Mouse (Mus musculus) cerebellum, adult 18-20 months (tissue): Measurements from ENCODE around the gene Rhag.

Source experiments
- DNase-seq, 2 experiments: peaks; one replicate each; pipeline ENCODE4 v3.0.0; 2021

The Rhag gene

GRCm38 (mm10) chr17:40875568-40875967 is 64.6 kb downstream of the Rhag start:
- no peak for DNase-seq

- no peak for DNase-seq
These were observed 66.8 kb downstream of the Rhag start for GRCm38 (mm10) chr17:40877741-40878140.

GRCm38 (mm10) chr17:40879528-40879923 is 68.6 kb downstream of the Rhag start:
- DNase-seq, result no peak

GRCm38 (mm10) chr17:40879924-40880691 is 69.2 kb downstream of the Rhag start, which contains the start of gene 9130008F23Rik:
Gene 9130008F23Rik, minus strand, starts transcription at chr17:40880559.
- peak in 1 of 2 experiments; percentile 3 for DNase-seq

GRCm38 (mm10) chr17:40882172-40882571 is 71.2 kb downstream of the Rhag start:
- no peak for DNase-seq

- no peak for DNase-seq
These were observed 74.2 kb downstream of the Rhag start for GRCm38 (mm10) chr17:40885155-40885554.

- DNase-seq, result no peak
These were observed 77.1 kb downstream of the Rhag start for GRCm38 (mm10) chr17:40887849-40888536.
